Mouse (Mus musculus) megakaryocyte, adult 5-6 weeks (primary cell): Measurements from ENCODE around the gene Lancl3. TPM values are rescaled to one million over a fixed set of nuclear protein-coding genes. Genes with fewer than 3 reads are reported as not detected.

ENCODE experiments used
- ATAC-seq: 2 replicates; pipeline ENCODE4 v1.8.0; 2016; ENCODE audit warnings: mild to moderate bottlenecking, inconsistent platforms; ENCODE audit not compliant: poor library complexity, severe bottlenecking
- total RNA-seq, 2 experiments: library from RNA; stranded (forward) in 1 of 2; stranded (reverse) in 1 of 2; fragments of 153-499, 151-499 nt in 1 of 2; fragments of 221-1000, 200-1000 nt in 1 of 2; gene quantifications; 2 replicates each; pipeline versions ENCODE4 v1.2.3 to v1.2.4; 2015 to 2017

The Lancl3 gene
- total RNA-seq (2015), result not detected in 2 replicates
- 0.16 TPM in 1 of 2 replicates, not detected in the other for total RNA-seq (2017)

DNA sequence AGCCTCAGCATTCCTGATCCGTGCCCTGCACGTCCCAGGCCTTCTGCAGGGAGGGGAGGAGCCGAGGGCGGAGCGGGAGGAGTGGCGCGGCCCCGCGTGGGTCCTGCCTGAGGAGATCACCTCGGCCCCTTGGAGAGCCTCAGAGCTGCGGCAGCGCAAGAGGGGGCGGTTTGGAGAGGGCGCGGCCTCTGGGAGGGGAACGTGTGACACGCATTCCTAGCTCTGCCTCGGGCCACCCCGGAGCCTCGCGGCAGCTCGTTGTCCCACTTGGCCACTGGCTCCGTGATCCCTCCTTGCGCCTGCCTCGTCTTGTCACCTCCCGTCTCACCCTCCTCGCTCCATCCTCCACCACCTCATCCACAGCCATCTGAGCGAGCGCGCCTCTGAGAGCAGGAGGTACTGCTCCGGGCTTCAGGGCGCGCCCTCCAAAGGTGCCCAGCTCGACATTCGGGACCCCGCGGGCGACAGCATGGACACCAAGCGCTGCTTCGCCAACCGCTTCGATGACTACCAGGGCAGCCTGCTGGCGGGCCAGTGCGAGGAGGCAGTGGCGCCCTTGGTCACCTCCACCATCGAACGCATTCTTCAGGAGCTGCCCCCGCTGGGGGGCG, at the start of gene Lancl3:
Lancl3 (plus strand) TSS at position 142 of the 611 bp plus-strand sequence.
- no peak for ATAC-seq

GRCm38 (mm10) chrX:9179011-9179410, 20.7 kb upstream of the Lancl3 start:
- ATAC-seq, result no peak

- no peak for ATAC-seq
These were observed 18.1 kb upstream of the Lancl3 start for GRCm38 (mm10) chrX:9181570-9181969.

- no peak; the same call in 1 of the 2 replicates for ATAC-seq
These were observed 747 bp downstream of the Lancl3 start for GRCm38 (mm10) chrX:9200380-9200917.

DNA sequence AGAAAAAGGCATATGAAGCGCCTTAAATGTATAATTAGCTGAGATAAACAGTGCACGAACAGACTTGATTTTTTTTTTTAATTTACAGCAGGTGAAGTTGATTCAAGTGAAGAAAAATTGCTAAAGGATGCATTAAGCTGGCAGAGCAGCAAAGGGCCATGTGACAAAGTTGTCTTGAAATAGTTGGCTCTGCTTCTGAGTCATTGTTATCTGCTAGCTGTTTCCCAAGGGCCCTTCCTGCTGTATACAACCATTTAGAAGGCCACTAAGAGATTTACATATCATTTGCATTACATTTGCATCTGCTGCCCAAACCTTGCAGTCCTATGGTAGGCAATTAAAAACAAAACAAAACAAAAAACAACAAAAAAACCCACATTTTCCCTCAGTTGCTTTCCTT, 2.3 kb downstream of the Lancl3 start:
- ATAC-seq, result no peak

GRCm38 (mm10) chrX:9202781-9203405, 3.2 kb downstream of the Lancl3 start:
- ATAC-seq, result no peak

- ATAC-seq, result no peak
These were observed 5.4 kb downstream of the Lancl3 start for GRCm38 (mm10) chrX:9205121-9205520.

GRCm38 (mm10) chrX:9216244-9216643, 16.5 kb downstream of the Lancl3 start:
- ATAC-seq, result no peak

DNA sequence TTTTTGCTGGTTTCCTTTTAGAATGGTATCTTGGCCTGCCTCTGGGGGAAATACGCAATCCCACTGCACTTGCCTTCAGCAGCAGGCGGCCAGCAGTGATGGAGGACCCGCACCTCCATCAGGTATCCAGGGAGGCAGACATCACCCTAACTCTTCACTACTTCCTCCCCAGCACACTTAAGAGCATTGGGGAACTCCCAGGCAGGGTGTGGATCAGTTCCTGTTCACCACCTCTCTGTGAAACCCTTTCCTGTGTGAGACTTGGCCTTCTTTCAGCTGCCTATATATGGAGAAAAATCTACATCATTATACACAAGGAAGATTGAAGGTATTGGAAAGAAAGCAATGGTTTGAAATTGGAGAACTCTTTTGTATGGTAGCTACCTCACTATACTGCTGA, 19.9 kb downstream of the Lancl3 start:
- peak; percentile 70 for ATAC-seq

DNA sequence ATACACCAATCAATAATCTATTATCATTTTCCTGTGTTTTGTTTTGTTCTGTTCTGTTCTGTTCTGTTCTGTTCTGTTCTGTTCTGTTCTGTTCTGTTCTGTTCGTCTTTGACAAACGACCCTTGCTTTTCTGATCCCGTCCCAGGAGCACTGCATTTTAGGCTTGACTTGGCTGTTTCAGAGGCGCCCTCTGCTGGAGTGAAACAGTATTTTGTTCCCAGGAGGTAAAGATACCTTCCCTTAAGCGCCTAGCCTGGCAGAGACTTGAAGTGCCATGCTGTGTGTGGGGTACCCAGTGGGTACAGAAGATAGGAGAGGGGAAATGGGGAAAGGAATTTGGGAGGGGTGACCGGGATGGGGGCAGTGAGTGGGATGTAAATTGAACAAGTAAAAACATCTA, 21.5 kb downstream of the Lancl3 start:
- ATAC-seq, result peak; percentile 62; the same call in 1 of the 2 replicates

DNA sequence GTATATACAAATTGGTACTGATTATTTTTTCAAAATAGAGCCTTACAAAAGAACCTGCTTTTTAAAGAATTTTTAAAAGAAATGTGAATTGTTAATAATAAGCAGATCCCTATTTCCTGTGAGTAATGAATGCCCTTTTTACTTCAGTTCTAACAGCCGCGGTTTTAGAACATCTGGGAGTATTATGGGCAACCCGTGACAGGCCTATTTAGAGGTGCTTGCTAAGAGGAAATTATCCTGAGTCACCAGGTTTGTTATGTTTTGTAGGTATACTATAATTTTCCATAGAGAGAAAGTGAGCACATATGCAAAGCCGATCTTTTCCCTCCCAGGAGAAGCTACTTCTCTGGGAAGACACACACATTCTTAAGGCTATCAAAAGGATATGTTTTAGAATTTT, 22.0 kb downstream of the Lancl3 start:
- no peak for ATAC-seq

DNA sequence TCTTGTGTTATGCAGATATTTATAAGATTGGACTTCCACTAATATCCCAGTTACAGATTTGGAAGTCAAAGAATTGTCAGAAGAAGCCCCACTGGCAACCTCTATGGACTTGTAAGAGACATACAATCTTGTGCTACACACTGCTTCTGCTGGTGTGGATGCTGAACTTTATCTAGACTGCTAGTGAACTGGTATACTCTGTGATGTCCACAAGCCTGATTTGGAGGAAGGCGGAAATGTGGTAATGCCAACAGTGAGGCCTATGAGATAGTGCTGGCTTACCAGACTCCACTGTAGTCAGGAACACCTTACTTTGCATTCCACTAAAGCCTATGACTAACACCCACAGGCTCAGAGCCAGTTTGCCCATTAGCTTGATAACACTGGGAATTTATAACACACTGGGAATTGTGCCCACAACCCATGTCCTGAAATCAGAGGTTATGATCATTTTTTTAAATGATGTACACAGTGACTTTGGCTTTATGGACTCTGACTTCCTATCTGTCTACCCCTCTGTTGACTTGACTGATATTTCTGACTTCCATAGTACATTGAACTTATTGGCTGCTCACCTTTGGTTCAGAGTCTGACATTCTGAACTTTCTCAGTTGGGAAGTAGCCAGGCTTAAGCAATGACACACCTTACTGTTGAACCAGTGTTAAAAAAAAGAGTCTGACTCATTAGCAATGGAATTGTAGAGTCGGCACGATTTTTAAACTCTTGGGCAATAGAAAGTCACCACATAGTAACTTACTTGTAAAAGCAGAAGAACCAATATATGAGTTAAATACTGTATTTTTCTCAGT, 22.9 kb downstream of the Lancl3 start:
- no peak for ATAC-seq

GRCm38 (mm10) chrX:9227105-9227504, 27.4 kb downstream of the Lancl3 start:
- no peak for ATAC-seq

DNA sequence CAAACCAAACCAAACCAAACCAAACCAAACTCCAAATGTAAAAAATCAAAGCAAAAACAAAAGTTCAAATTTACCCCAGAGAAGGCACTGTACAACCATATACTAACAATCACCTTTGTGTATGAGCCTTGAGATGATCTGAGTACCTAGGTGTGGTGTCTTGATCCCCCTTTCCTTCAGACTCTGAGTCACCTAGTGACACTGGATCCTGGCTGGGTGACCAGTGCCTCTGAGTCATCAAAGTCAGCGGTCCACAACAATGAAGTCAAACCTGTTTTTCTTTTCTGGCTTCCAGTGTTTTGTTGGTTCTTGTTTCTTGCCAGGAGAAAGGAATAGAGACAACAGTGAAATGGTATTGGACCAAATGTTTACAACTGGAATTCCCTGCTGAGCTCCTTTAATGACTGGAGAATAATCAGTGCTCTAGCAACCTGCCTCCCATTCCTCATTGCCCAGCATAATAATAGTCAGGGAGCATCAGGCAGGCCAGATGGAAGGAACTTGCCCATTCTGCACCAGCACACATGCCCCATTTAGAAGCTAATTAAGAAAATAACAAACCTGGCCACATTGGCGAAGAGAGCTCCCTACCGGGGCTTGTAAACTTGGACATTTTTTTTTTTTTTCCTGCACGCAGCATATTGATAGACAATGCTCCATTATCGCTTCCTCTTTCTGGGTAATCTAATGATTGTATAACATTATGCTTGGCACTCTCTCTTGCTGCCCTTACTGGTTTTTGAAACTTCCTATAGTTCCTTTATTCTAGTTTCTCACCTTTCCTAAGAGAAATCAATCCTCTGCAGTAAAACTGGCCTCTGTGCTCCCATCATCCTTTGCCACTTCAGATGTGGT, 41.3 kb downstream of the Lancl3 start:
- no peak for ATAC-seq

DNA sequence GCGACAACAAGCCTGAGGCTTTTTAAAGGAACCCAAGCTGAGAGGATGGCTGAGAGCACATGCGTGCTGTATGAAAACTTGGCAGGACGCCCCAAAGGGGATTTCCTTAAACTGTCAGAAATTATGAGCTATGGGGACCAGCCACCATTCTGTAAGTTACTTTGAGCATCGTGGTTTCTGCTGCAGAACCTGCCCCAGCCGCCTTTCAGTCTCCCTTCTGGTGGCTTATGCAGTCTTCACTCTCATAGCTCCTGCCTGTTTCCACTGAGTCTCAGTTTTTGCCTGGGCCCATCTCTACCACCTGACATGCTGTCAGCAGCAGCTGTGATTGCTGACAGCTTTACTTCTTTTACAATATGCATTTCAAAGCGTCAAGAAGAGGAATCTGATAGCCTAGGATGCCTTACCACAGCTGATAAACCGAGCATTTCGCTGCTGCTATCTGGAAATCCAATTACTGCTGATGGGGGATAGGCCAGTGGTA, 43.7 kb downstream of the Lancl3 start:
- ATAC-seq, result no peak

DNA sequence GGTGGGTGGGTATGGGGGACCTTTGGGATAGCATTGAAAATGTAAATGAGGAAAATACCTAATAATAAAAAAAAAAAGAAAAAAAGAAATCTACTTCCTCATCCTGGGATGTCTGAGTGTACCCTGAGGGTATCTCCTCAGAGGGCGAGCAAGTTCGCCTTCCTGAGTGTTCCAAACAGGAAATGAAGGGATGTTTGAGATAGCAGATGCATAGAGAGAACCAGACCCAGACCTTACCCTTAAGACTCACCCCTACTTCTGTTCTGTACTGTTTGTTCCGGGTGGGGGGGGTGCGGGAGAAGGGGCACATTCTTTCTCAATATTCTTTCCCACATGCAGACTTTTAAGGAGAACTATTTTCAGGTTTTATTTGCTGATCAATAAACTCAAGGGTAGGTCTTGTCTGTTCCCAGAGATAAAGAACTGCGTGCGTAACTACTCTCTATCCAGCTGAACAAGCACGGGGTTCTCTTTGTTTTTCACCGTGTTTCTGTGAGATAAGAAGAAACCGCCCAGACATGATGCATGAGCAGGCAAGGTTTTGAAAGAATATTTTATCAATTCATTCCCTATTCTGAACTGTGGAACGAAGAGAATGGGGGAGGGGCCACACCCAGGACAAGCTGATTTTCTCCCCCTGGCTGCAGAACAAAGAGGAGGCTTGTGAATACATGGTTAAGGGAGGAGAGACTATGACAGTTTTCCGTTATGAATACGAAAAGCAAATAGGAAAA, 45.1 kb downstream of the Lancl3 start:
- no peak for ATAC-seq

DNA sequence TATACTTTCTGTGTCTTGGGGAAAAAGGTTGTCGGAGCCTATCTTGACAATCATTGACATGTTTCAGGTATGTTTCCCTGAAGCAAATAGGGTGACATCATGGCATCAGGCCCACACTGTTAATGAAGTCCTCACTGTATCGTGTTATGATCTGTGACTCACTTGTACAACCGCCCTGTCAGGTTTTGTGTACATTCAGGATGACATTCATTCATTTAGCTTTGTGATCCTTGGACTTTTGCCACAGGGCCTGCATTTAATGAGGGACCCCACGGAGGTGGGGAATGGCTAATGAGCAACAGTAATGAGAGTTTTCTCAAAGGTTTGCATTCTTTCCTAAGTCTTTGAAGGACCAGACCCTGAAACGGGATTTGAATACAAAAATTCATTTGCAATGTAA, 49.2 kb downstream of the Lancl3 start:
- ATAC-seq, result no peak

DNA sequence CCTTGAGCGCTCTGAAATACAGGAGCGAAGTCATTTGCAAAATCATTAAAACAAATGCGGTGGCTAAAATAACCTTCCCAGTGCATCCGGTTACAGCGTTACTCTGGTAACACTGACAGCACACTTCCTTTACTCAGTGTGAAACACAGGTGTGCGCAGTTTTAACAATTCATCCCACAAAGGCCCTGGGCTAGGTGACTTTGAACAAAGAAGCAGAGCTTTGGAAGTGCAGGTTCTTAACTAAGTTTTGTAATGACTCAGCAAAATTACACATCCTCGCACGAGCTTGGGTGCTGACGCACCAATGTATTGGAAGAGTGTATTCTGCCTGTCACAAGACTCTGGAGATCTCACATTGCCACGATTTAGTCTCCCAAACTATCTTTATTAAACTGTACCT, 54.3 kb downstream of the Lancl3 start:
- 0 out of 2 replicates have a peak, but pooled peaks have one; percentile 24 for ATAC-seq

DNA sequence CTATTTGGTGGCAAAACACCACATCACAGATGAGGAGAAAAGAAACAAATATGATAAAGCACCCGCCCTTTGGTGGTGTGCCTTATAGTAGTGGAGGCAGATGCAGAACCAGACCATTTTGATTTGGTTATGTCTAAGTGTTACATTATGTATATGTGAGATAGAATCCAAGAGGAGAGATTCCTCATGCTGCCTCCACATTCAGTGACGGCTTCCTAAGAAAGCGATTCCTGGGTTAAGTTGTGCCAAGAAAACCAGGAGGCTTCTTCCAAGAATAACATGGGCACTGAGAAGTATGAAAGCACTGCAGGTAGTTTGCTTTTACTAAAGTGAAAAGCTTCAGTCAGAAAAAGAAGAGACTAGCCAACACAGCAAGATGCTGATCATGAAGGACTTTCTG, 55.2 kb downstream of the Lancl3 start:
- no peak for ATAC-seq

DNA sequence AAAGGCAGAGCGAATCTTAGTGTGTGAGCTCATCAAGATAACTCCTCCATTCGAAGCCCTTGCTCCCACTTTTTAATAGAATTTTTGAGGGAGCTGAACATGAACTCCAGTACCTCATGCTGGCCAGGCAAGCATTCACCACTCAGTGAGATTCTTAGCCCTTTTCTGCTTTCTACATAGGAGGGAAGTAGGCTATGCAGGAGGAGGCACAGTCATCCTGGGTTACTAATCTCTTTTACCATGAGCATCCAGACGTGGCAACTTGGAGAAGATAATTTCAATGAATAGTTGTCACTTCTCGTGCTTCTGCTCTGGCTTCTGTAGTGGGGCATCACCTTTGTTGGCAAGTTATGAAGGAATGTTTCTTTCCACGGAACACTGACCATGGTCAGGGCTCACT, 57.1 kb downstream of the Lancl3 start, which contains the start of gene Gm14862:
Gm14862 (minus strand) TSS at position 134 of the 400 bp plus-strand sequence.
- ATAC-seq, result no peak
